Mouse (Mus musculus) CH12.LX (cell line): ENCODE data around the gene Pate2. TPM values are rescaled to one million over a fixed set of nuclear protein-coding genes. Genes with fewer than 3 reads are reported as not detected.

ENCODE experiments used
- DNase-seq: peaks from one replicate; pipeline ENCODE4 v3.0.0-alpha.2; 2013; ENCODE audit errors: extremely low read depth
- H3K27ac ChIP-seq: 2 replicates; pipeline ENCODE4 v1.5.1; 2012; ENCODE audit warnings: low read depth, mild to moderate bottlenecking, control low read depth, moderate library complexity; ENCODE audit not compliant: insufficient read depth
- H3K27me3 ChIP-seq: replicated peaks from 2 replicates; pipeline ENCODE3; 2012; ENCODE audit warnings: inconsistent platforms
- H3K36me3 ChIP-seq, 2 experiments: replicated peaks in 1 of 2; 2 replicates each; pipeline versions ENCODE3 to v1.6.1; 2012; ENCODE audit warnings: inconsistent platforms in 1 of 2, low read length in 1 of 2, mild to moderate bottlenecking in 1 of 2, mixed read lengths in 1 of 2, moderate library complexity in 1 of 2; ENCODE audit not compliant: control insufficient read depth in 1 of 2, insufficient read depth in 1 of 2
- H3K4me1 ChIP-seq, 2 experiments: 2 replicates each; pipeline ENCODE4 v1.6.1; 2012; ENCODE audit warnings: inconsistent platforms in 1 of 2, moderate library complexity in 1 of 2; ENCODE audit not compliant: insufficient read depth in 2 of 2, control insufficient read depth in 1 of 2
- H3K4me2 ChIP-seq: 2 replicates; pipeline ENCODE4 v1.6.1; 2012; ENCODE audit warnings: low read depth, mild to moderate bottlenecking, control low read depth; ENCODE audit not compliant: poor library complexity, insufficient read depth, severe bottlenecking
- H3K4me3 ChIP-seq, 3 experiments: fragments of 150-350 bp in 1 of 3; sonication (generic) in 1 of 3; replicated peaks in 1 of 3; 2 replicates each; pipeline versions ENCODE3 to v1.5.1; 2011 to 2012; ENCODE audit warnings: low read depth in 2 of 3, low read length in 2 of 3, mild to moderate bottlenecking in 2 of 3, moderate library complexity in 2 of 3, control low read depth in 1 of 3, improper control_type of control experiment in 1 of 3, inconsistent platforms in 1 of 3, mixed read lengths in 1 of 3; ENCODE audit not compliant: poor library complexity in 1 of 3
- H3K79me2 ChIP-seq: replicated peaks from 2 replicates; pipeline ENCODE4 v1.6.1; 2012; ENCODE audit warnings: mild to moderate bottlenecking, moderate library complexity; ENCODE audit not compliant: control insufficient read depth, poor library complexity, insufficient read depth, severe bottlenecking; ENCODE audit errors: extremely low read depth
- H3K9ac ChIP-seq: 2 replicates; pipeline ENCODE4 v1.6.1; 2012; ENCODE audit warnings: low read depth, mild to moderate bottlenecking, control low read depth, moderate library complexity; ENCODE audit not compliant: insufficient read depth
- H3K9me3 ChIP-seq: replicated peaks from 2 replicates; pipeline ENCODE3; 2012; ENCODE audit warnings: low read length, inconsistent platforms, mixed read lengths
- BHLHE40 ChIP-seq: IDR thresholded peaks from 2 replicates; pipeline ENCODE4 v1.6.1; 2011; ENCODE audit warnings: mild to moderate bottlenecking, low read depth, low read length, improper control_type of control experiment
- CTCF ChIP-seq, 2 experiments: IDR thresholded peaks in 1 of 2; conservative IDR thresholded peaks in 1 of 2; 2 replicates each; pipeline ENCODE4 v1.5.1; 2011 to 2012; ENCODE audit warnings: low read depth in 2 of 2, low read length in 2 of 2, improper control_type of control experiment in 1 of 2, inconsistent platforms in 1 of 2, mild to moderate bottlenecking in 1 of 2, moderate library complexity in 1 of 2
- E2F4 ChIP-seq: IDR thresholded peaks from 2 replicates; pipeline ENCODE4 v1.6.1; 2011; ENCODE audit warnings: low read depth, low read length, improper control_type of control experiment; ENCODE audit not compliant: insufficient replicate concordance
- ELF1 ChIP-seq: IDR thresholded peaks from 2 replicates; pipeline ENCODE4 v1.6.1; 2014; ENCODE audit warnings: low read depth, mild to moderate bottlenecking, inconsistent platforms, low read length, improper control_type of control experiment
- GABPA ChIP-seq: IDR thresholded peaks from 2 replicates; pipeline ENCODE4 v1.6.1; 2012; ENCODE audit warnings: low read depth, low read length, improper control_type of control experiment, inconsistent platforms; ENCODE audit not compliant: insufficient replicate concordance
- HCFC1 ChIP-seq: IDR thresholded peaks from 2 replicates; pipeline ENCODE4 v1.6.1; 2012; ENCODE audit warnings: low read depth, mild to moderate bottlenecking, inconsistent platforms, low read length, improper control_type of control experiment
- JUND ChIP-seq: conservative IDR thresholded peaks from 2 replicates; pipeline ENCODE4 v1.6.1; 2011; ENCODE audit warnings: low read depth, low read length, improper control_type of control experiment
- KAT2A ChIP-seq: IDR thresholded peaks from 2 replicates; pipeline ENCODE4 v1.6.1; 2012; ENCODE audit warnings: low read length, improper control_type of control experiment, inconsistent platforms; ENCODE audit not compliant: insufficient replicate concordance
- MAFK ChIP-seq: IDR thresholded peaks from 2 replicates; pipeline ENCODE4 v1.6.1; 2011; ENCODE audit warnings: low read length, improper control_type of control experiment; ENCODE audit not compliant: insufficient replicate concordance
- MEF2A ChIP-seq: IDR thresholded peaks from 2 replicates; pipeline ENCODE4 v1.6.1; 2014; ENCODE audit warnings: low read depth, mild to moderate bottlenecking, inconsistent platforms, low read length, improper control_type of control experiment, borderline replicate concordance
- MYC ChIP-seq: IDR thresholded peaks from 2 replicates; pipeline ENCODE4 v1.6.1; 2011; ENCODE audit warnings: low read depth, mild to moderate bottlenecking, improper control_type of control experiment, low read length
- NRF1 ChIP-seq: IDR thresholded peaks from 2 replicates; pipeline ENCODE4 v1.6.1; 2014; ENCODE audit warnings: low read depth, mild to moderate bottlenecking, inconsistent platforms, low read length, improper control_type of control experiment, moderate library complexity
- PAX5 ChIP-seq: IDR thresholded peaks from 2 replicates; pipeline ENCODE4 v1.6.1; 2012; ENCODE audit warnings: low read length, inconsistent platforms, mixed read lengths
- RAD21 ChIP-seq: IDR thresholded peaks from 2 replicates; pipeline ENCODE4 v1.6.1; 2011; ENCODE audit warnings: low read depth, mild to moderate bottlenecking, low read length, improper control_type of control experiment, moderate library complexity
- RCOR1 ChIP-seq: conservative IDR thresholded peaks from 2 replicates; pipeline ENCODE4 v1.6.1; 2012; ENCODE audit warnings: low read depth, mild to moderate bottlenecking, inconsistent platforms, low read length, improper control_type of control experiment
- SMC3 ChIP-seq: IDR thresholded peaks from 2 replicates; pipeline ENCODE4 v1.6.1; 2011; ENCODE audit warnings: low read depth, low read length, improper control_type of control experiment
- TCF12 ChIP-seq: IDR thresholded peaks from 2 replicates; pipeline ENCODE4 v1.6.1; 2014; ENCODE audit warnings: low read depth, mild to moderate bottlenecking, inconsistent platforms, low read length, improper control_type of control experiment
- UBTF ChIP-seq: IDR thresholded peaks from 2 replicates; pipeline ENCODE4 v1.6.1; 2012; ENCODE audit warnings: low read depth, mild to moderate bottlenecking, inconsistent platforms, low read length, improper control_type of control experiment, moderate library complexity
- USF1 ChIP-seq: IDR thresholded peaks from 2 replicates; pipeline ENCODE4 v1.6.1; 2014; ENCODE audit warnings: low read depth, mild to moderate bottlenecking, inconsistent platforms, low read length, improper control_type of control experiment
- ZC3H11A ChIP-seq: IDR thresholded peaks from 2 replicates; pipeline ENCODE4 v1.6.1; 2012; ENCODE audit warnings: low read depth, mild to moderate bottlenecking, inconsistent platforms, low read length, improper control_type of control experiment
- dilution Hi-C: fragments of 300-500 bp; cut with MboI; formaldehyde crosslinking; loops from 2 replicates; pipeline ENCODE4 v1.14.3; 2020; ENCODE audit warnings: low sequenced_read_pairs; ENCODE audit not compliant: extremely low pct_unique_long_range_greater_than_20kb, extremely low pct_ligation_motif_present
- in situ Hi-C: fragments of 300-500 bp; cut with MboI; formaldehyde crosslinking; loops from 3 replicates; pipeline ENCODE4 v1.14.3; 2019; ENCODE audit warnings: low sequenced_read_pairs, low pct_ligation_motif_present, low pct_unique_long_range_greater_than_20kb, mixed read lengths
- polyA plus RNA-seq: library from polyadenylated mRNA; unstranded; fragments of >175 nt; gene quantifications from 2 replicates; pipeline ENCODE4 v1.2.1, GENCODE M21; 2012; ENCODE audit warnings: low read depth; ENCODE audit not compliant: insufficient read length
- total RNA-seq, 2 experiments: library from RNA; depleted of rRNA; stranded (reverse); fragments of 300-350 nt in 1 of 2; fragments of >200 nt in 1 of 2; gene quantifications; 2 replicates each; pipeline ENCODE4 v1.2.3; 2012 to 2014

The Pate2 gene
- total and polyA plus RNA-seq, 3 experiments, result 0.24 to 1.0 (median 0.41) TPM

DNA sequence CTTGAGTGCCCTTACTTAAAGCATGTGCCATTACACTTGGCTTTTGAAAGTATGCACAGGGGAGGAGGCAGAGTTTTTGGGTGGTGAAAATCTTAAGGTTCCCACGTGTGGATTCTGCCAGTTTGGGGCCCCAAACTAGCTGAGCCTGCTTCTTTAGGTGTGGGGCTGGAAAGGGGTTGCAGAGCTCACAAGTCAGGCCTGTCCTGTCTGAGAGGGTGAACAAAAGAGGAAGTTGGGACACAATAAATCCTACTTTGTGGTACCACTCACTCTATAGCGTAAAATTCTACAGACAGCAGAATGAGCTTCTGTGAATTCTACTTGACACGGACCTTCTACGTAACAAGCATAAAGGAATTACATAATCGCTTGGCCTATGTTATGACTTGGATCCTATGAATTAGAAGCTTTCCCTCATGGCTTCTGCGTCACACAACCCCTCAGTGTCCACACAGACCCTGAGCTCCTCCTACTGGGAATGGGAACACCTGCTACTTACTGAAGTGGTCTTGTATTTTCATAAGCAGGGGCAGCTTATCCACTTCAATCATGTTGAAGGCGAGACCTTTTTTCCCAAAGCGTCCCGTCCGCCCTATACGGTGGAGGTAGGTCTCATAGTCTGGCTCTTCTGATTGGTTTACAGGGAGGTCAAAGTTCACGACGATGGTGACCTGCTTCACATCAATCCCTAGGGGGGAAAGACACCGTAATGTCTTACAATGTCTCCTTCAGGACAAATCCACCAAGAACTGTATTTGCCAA is 26.8 kb upstream of the Pate2 start:
- TF ChIP-seq ELF1 (no peak), MEF2A (no peak), NRF1 (no peak), MAFK (no peak), SMC3 (no peak), USF1 (no peak), JUND (no peak), BHLHE40 (no peak), KAT2A (no peak), MYC (no peak), E2F4 (no peak)
- TF ChIP-seq, all 38 proteins: peak for 0
- Histone ChIP-seq H3K9ac (no peak overlapping the region), H3K4me3 (no peak overlapping the region), H3K79me2 (no peaks in the 10 kb centered on the region), H3K27me3 (peaks cover 2% of the 10 kb centered on the region), H3K4me2 (no peak overlapping the region), H3K9me3 (no peaks in the 10 kb centered on the region), H3K4me1 (peaks cover 12 to 40% of the 10 kb centered on the region in 2 experiments), H3K36me3 (no peaks in the 10 kb centered on the region), H3K27ac (no peak overlapping the region)
- dilution Hi-C loops, result loop anchor here (25.0 kb wide), 1 partner anchor 256 kb away; no protein-coding TSS in a partner anchor
- in situ Hi-C loops, result loop anchor here (10.0 to 25.0 kb wide), 2 partner anchors 338 to 506 kb away; partner anchors contain the start of genes Srpr and Tirap
- DNase-seq, result no peak

DNA sequence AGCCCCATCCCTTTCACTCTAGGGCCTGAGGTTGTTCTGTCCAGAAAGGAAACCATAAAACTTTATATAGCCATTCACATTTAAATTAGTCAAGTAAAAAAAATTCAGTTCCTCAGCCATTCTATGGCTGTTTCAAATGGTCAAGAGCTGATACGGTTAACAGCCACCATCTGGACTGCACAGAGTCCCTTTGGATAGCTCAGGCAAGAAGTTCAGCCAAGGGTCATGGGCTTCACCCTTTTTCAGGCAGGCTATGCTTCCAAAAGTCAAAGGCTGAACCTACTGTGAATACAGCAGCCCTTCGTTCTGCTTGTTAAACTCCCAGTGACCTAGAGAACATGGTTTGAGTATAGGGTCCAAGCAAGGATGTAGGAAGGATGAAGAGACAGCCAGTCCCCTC is 25.4 kb upstream of the Pate2 start:
- Histone ChIP-seq H3K4me3 (no peak overlapping the region), H3K79me2 (no peaks in the 10 kb centered on the region), H3K36me3 (no peaks in the 10 kb centered on the region), H3K27me3 (peaks cover 2% of the 10 kb centered on the region), H3K4me1 (peaks cover 15 to 30% of the 10 kb centered on the region in 2 experiments), H3K9ac (no peak overlapping the region), H3K9me3 (no peaks in the 10 kb centered on the region), H3K27ac (no peak overlapping the region), H3K4me2 (no peak overlapping the region)
- DNase-seq, result no peak
- no peak for TF ChIP-seq TCF12
- no peak for TF ChIP-seq ZC3H11A
- no peak for TF ChIP-seq JUND
- TF ChIP-seq PAX5, result no peak
- no peak for TF ChIP-seq BHLHE40
- TF ChIP-seq GABPA, result no peak
- no peak for TF ChIP-seq CTCF (conservative IDR thresholded peaks at IDR 0.05 in 1 of 2, IDR thresholded peaks at IDR 0.05 in 1 of 2; ENCODE audit: low read depth in 2 of 2, low read length in 2 of 2)
- no peak for TF ChIP-seq MYC
- TF ChIP-seq RCOR1, result no peak
- TF ChIP-seq UBTF, result no peak
- TF ChIP-seq HCFC1, result no peak
- TF ChIP-seq USF1, result no peak
- no peak for TF ChIP-seq RAD21
- dilution Hi-C loops (loop anchor here (25.0 kb wide), 1 partner anchor 257 kb away; no protein-coding TSS in a partner anchor), in situ Hi-C loops (loop anchor here (10.0 to 25.0 kb wide), 2 partner anchors 340 to 507 kb away; partner anchors contain the start of genes Srpr and Tirap)
